Mouse (Mus musculus) adrenal gland, adult (tissue): ENCODE results near the gene Acp6.

Source experiments
- DNase-seq, 2 experiments: peaks; one replicate each; pipeline ENCODE4 v3.0.0; 2022 to 2023; ENCODE audit warnings: low spot score in 1 of 2; ENCODE audit not compliant: inconsistent age in 2 of 2

The Acp6 gene

GRCm38 (mm10) chr3:97185098-97185860, 26.7 kb downstream of the Acp6 start:
- DNase-seq: peak; percentile 52 to 85

GRCm38 (mm10) chr3:97196571-97196970, 38.0 kb downstream of the Acp6 start:
- no peak for DNase-seq

DNA sequence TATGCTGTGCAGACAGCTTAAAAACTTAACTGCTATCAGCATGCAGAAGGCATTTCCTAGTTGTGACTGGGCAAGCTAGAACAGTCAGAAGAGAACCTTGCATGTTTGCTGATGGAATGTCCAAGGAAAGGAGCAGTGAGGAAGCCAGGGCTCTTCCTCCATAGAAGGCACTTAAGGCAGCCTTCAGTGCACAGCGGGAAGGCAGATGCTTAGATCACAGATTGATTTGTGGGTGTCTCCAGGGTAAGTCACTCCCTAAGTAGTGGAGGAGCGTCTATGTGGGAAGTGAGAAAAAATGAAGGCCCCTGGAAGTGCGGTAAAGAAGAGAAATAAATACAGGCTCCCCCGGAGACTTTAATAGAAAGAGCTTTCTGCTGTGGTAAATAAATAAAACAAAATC, 40.7 kb downstream of the Acp6 start:
- DNase-seq: no peak

GRCm38 (mm10) chr3:97201943-97202342, 43.4 kb downstream of the Acp6 start:
- DNase-seq: peak; percentile 56 to 85

DNA sequence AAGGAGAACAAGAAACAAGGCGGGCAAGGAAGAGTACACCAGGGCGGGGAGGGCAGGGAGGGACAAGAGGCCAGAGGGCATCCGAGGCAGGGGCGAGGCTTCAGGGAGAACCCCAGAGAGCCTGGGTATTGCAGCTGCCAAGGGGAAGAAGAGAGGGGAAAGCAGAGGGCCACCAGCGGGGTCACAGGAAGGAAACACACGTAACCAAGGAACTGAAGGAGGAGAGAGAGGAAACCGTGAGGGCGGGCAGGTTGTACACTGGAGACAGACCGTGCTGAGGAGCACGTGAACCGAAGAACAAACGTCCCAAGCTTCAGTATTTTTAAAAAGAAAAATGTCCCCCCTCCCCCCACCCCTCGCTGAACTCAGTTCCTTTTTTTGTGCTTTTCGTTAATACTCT, 45.3 kb downstream of the Acp6 start:
- no peak for DNase-seq

GRCm38 (mm10) chr3:97206521-97206920, 47.9 kb downstream of the Acp6 start:
- no peak for DNase-seq

- DNase-seq: no peak
Measured at GRCm38 (mm10) chr3:97209351-97209750, 50.8 kb downstream of the Acp6 start.

GRCm38 (mm10) chr3:97211177-97211576, 52.6 kb downstream of the Acp6 start:
- no peak for DNase-seq

DNA sequence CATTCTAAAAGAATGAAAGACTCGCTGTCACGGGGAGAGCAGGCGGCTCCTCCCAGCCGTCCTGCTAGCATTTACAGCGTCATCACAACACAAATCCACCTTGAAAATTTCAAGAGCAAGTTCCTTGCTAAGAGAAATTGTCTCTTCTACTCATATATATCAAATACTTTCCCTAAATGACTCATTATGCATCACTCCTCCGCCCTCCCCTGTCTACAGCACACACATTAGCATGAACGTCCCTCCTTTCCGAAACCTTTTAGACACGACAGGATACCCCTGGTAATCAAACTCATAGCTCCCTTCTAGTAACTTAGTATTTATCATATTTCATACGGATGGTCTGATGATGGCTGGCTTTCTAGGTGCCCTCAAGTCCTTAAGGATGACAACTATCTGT, 55.3 kb downstream of the Acp6 start:
- no peak for DNase-seq

DNA sequence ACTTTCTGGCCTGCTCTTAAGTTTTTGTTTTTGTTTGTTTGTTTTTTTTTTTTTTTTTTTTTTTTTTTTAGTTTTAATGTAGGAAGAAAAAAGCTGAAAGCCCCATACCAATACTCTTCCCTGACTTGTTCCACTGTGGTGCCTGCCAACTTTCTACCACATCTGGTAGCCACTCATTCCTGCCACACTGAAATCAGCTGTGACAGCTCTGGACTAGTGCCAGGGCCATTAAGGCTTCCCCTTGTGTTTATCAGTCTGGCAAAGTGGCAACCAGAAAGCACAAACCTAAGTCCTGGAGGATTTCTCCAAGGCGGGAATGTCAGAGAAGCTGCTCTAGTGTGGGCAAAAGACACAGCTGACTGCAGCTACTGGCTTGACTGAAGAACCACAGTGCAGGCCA, 55.9 kb downstream of the Acp6 start:
- peak in 1 of 2 experiments; percentile 54 for DNase-seq

DNA sequence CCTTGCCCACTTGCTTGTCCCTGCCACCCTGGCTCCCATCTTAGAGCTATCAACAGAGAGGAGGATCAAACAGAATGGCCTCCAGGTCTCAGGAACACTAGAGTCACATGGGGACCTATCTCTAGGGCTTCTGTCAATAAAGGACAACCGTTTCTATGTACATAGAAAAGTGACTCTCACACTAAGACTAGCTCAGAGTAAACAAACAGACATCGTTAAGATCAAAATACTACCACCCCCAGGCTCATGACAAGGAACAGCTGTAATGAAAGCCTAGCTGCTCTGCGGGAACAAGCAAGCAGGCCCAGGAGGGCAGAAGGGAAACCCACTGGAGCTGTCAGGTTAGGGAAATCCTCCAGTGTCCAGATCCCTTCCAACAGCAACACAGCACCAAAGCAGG, 56.9 kb downstream of the Acp6 start:
- DNase-seq: no peak

DNA sequence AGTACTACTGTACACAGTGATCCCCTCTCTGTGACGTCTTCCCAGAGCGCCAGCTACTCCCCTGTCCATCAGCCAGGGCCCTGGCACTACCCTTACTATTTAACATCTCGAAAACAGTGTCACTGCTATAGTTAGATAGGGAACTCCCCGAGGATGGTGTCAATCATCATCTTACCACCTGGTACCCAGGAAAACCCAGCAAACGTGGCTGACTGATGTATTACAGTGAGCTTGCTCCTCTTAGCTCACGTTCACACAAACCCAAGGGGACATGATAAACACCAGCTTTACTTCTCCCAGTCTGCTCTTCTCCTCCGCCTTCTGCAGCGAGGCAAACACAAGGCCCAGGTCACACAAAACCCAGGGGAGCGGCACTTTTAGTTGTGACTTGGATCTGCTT, 64.7 kb downstream of the Acp6 start:
- DNase-seq: no peak

- peak in 1 of 2 experiments; percentile 72 for DNase-seq
Measured at GRCm38 (mm10) chr3:97225231-97225630, 66.7 kb downstream of the Acp6 start.

- DNase-seq: no peak
Measured at GRCm38 (mm10) chr3:97226719-97227118, 68.1 kb downstream of the Acp6 start.
